Mouse (Mus musculus) left cerebral cortex, adult 11 months (tissue): Measurements from ENCODE around the gene Cacnb1.

Experiments
- DNase-seq: peaks from one replicate; pipeline ENCODE4 v3.0.0; 2022; ENCODE audit warnings: low spot score

Gene Cacnb1

DNA sequence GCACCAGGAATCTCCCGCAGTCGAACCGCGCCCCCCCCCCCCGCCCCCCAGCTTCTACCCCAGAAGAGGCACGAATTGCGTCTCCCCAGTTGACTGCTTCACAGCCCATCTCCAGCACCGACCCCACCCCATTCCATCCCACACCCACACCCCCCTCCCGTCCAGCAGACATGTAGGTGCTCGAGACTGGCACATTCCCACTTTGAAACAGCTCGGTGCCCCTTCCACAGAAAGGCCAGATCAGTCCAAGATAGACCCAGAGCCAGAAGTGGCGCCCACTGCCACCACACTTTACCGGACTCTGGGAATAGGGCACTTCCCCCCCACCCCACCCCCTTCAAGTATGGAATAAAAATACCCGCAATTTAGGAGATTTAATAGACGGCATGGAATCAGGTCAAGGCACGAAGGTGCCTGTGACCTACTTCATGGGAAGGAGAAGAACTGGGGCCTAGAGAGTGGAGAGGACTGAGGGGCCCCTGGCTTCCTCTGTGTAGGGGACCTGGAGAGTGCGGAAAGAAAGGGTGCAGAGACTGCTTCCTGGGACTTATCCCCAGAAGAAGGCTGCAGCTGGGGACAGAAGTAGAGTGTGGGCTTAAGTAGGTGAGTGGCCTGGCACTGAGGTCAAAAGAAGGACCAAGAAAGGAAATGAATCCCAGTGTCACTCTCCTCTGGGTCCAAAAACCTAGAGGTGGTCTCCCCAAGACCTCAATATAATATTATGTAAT lies 35.9 kb downstream of the Cacnb1 start:
- DNase-seq = no peak

DNA sequence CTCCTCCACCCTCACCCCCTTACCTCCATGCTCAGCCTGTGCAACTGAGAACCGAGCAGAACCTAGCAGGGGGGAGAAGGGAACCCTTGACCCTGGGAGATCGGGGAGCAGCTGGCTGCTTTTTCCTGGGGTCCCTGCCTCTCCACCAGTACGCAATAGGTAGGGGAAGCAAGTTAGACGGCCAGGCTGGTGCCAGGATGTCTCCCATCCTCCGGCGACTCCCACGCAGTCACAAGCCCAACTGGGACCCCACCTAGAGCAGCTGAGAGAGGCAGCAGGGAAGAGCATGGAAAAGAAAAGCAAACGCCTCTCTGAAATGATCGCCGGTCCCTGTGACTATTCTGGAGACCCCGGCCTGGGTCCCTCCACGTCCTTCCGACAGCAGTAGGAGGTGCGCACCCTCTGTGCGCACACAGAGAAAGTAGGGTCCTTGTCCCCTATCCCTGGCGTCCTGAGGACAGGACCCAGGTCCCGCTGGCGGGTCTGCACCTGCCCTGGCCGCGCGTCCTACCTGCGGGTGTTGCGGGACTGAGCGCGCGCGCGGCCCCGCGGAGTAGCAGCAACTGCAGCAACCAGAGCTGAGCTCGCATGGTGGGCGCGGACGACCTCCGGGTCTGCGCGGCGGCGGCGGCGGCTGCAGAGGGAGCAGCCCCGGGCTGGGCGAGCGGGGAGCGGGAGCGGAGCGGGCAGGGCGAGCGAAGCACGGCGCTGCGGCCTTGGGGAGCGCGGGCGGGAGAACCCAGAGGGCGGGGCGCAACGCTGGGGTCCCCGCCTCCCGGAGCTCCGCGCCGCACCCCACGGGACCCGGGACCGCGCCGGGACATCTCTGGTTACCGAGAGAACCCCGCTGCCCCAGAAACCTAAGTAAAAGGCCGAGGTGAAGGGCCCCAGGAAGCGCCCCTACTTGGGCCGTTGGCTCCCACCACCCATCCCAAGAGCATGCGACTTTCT lies 36.8 kb downstream of the Cacnb1 start, which contains the start of gene Plxdc1:
Plxdc1 (minus strand) TSS at position 718 of the 951 bp plus-strand sequence.
- DNase-seq = no peak

DNA sequence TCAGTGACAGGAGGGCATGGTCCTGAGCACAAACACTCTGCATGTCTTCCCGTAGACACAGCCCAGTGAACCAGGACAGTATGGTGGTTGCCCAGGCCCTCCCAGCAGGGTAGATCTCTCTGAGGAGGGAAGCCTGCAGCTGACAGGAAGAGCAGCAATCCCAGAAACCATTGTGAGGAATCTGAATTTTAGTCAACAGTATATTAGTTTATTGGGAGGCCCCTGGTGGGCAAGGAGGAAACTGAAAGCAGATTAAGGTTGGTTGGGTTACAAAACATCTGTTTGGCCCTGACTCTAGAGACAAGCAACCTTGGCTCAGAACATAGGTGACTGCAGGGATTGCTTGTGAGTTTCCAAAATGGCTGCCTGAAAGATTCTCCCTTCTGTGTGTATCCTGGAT lies 38.9 kb downstream of the Cacnb1 start:
- no peak for DNase-seq

DNA sequence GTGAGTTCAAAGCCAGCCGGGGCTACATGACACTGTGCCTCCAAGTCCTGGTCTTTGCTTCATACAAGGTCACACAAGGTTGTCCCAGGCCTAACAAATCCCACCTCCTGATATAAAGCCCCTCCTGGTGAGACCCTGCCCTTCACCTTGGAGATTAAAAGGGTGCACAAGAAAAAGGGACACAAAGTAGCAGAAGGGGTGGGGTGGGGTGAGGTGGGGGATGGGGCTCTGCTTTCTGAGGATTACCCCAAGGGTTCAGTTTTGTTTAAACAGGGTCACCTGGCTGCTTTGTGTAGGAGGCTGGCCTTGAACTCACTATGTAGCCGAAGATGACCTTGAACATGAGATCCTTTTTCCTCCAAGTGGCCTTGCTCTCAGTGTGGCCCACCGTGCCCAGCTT lies 39.3 kb downstream of the Cacnb1 start:
- DNase-seq = no peak

DNA sequence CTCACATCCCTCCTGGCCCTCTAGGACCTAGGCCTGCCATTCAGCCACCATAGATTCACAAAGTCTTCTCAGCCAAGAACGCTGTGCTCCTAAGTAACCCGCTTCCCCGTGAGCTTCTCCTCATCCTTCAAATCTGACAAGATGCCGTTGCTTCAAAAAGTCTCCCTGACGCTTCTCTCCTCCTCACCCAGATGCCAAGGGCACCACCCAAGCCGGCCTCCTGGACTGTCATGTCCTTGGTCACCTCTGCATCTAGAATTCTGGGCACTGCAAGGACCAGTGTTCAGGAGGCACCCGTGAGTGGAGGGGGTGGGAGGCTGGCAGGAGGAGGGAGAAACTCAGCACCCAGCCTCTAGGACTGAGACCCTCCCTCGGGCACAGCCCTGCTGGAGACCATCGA lies 40.1 kb downstream of the Cacnb1 start:
- DNase-seq = no peak

DNA sequence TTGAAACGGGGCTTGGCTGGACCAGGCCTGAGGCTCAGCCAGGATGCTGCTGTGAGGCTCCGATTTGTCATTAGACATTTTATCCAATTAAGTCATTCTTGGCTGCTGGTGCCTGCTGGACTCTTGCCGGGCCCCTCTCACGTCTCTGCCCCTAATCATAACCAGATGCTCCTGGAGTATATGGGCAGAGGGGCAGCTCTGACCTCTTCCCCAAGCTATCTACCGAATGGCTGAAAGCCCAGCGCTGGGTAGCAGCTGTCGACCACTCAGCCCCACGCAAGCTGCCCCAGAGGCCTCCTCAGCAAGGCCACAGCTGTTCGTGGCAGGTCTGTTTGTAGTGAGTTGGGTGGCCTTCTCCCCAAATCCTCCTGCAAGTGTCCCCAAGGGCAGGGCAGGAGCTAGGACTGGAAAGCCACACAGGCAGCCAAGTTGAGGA lies 42.3 kb downstream of the Cacnb1 start:
- no peak for DNase-seq

DNA sequence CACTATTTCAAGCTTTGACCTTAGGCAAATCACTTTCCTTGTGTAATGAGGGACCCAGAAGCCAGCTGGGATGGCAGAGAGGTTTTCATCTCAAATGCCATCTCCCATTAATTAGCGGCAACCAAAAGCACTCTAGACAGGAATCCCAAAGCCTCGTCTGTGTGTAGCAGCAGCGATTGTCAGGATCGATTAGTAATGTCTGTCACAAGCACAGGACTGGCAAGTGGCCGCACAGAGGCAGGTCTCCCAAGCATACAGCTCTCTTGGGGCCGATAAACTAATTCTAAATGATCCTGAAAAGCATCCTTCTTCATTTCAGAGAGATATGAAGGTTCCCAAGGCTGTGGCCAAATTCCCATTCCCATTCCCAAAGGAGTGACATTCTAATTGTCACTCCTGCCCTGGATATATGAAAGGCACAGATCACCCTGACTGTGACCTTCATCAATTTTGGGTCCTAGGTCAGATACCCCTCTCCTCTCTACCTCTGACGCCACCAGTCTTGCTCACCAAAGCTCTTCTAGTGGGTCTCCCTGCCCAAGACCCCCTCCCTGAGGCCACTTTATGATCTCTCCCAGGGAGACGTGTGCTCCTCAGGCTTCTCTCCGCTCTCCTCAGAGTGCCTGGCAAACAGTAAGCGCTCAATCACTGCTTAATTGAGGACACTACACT lies 42.9 kb downstream of the Cacnb1 start:
- DNase-seq = no peak

DNA sequence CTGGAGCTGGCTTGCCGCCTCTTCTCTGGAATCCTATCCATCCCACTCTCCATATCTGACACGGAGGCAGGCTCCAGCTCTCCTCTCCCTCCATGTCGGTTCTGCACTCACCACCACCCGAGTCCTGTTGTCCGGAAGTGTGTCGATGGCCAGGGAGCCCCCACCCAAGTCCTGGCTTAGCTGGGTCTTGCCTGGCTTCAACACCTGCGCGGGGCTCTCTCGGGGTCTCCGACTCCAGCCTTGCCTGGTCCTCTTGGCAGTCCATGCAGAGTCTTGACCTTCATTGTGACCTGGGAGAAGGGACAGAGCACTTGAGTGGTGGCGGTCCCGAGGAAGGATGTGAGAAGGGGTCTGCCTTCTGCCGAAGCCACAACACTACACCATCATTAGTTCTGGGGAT lies 44.4 kb downstream of the Cacnb1 start:
- no peak for DNase-seq

DNA sequence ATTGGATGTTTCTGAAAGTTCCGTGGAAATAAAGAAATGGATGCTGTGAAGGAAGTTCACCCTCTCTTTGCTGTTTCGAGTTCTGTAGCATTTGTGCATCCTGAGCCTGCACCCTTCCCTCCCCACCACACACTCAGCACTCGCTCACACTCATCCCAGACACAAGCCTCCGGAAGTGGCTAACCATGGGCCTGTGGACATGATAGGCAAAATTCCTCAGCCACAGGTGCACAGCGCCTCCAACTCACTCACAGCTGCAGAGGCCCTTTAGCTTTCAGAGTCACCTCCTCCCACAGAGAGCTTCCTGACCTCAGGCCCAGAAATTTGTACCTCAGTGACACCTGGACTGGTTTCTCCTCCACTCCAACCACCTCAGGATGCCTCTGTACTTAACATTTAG lies 45.0 kb downstream of the Cacnb1 start:
- no peak for DNase-seq

DNA sequence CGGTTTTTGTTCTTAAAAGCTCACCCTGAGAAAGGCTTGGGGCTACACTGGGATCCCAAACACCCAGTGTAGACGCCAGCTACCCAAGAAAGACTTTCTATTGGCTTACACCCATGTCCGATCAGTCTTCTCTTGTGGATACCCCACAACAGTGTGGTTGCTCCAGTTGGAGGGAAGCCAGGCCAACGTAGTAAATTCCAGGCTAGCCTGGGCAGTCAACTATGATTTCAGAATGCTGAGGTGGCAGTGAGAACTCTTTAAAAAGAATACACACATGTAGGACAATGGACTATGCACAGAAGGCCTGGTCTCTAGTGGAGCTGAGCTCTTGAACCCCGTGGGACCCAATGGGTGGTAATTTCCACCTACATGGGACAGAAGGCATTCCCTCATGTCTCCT lies 48.1 kb downstream of the Cacnb1 start:
- DNase-seq = no peak

DNA sequence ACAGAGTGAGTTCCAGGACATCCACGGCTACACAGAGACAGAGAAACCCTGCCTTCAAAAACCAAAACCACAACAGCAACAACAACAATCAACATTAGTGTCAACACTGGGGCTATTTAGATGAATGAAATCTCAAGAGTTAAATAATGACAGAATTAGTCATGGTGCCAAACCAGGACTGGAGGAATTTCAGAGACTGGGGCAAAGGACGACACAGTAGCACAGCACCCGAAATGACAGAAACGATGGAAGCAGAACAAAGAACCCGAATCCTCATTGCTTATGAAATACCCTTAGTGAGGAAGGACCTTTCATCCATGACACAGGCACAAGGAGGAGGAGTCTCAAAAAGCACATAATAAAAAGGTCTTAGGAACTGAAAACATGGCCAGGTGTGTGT lies 48.7 kb downstream of the Cacnb1 start:
- DNase-seq = no peak

DNA sequence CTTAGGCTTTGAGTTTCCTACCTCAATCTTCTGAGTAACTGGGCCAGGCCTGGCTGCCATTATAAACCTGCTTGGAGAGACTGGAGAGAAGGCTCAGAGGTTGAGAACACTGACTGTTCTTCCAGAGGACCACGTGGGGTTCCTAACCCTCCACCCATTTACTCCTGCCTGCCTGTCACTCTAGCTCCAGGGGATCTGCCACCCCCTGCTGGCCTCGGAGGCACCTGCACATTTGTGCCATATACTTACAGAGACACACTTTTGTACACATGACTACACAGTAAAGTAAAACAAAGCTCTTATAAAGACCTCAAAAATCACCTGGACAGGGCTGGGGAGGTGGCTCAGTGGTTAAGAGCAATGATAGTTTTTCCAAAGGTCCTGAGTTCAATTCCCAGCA lies 50.4 kb downstream of the Cacnb1 start:
- DNase-seq = no peak

DNA sequence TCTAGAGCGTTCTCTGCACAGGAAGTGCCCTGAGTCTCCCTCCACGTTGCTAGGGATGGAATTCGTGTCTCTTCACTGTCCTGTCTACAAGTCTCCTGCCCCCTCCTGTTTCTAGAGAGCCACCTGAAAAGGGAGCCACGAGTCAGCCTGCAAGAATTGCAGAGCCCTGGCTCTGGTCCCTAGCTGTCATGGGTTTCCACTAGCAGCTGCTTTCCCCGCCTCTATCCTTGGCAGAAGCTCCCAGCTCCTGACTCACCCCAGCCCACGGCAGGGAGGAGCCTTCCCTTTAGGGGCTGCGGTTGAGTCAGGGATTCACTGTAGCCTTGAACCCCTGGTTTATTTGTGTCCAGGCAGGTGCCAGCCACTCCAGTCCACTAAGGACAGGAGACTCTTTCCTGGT lies 51.6 kb downstream of the Cacnb1 start:
- peak; percentile 79 for DNase-seq

DNA sequence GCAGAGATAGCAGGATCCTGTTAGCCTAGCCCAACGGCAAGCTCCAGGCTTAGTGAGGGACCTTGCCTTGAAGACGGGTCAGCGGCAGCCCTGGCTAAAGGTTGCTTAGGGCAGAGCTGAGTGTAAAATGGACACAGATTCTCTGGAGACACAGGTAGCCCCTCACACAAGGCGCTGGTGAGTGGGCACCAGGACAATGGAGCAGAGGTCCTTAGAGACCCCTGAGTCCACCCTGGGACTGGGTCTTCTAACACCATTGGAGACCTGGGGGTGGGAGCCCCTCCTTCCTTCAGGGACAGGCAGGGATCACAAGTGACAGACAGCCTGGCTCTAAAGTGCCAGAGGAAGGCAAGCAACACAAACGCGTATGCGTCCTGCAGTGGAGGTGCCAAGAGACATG lies 52.1 kb downstream of the Cacnb1 start:
- no peak for DNase-seq

DNA sequence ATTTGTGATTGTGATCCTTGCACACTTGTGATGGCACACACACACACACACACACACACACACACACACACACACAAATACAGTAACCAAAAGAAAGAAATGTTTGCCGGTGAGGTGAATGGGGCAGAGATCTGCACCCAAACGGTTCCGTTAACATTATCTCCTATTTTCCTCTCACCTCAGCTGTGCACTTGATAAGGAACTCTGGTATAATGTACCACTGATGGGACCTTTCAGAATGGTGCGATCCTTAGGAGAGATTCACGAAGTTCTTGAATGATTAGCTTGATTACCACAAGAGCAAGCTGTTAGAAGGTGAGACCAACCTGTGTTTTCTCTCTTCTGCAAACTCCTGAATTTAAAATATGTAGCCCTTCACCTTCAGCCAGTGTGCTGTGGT lies 54.4 kb downstream of the Cacnb1 start:
- DNase-seq = no peak

DNA sequence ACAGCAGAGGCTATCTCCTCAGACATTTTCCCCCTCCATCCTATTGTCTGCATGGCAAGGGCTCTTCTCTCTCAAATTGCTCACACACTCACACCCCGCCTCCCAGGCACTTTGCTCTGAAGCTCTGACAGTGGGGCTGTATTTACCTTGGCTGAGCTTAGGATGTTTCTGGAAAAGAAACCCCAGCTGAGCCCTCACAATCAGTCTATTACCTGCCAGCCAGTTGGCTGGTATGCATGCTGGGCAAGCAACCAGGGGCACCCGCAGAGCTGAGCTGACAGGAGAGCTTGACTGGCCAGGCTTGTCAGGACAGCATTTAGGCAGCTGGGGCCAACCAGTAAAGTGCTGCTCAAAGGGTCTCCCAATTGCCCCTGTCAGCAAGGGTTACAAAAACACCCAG lies 55.7 kb downstream of the Cacnb1 start:
- no peak for DNase-seq

DNA sequence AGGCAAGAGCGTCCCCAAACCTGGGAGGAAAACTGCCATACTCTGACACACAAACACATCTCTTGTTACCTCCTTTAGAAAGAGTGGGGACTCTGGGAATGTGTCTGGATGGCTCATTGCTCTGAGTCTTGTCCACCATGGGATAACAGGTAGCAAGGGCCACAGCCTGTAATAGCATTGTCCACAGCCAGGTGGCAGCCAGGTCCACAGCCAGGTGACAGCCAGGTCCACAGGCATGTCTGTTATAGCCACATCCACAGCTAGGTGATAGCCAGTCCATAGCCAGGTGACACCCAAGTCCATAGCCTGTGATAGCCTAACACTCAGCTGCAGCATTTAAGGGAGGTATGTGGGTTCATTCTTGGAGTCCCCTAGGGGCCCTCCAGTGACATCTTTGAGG lies 61.9 kb downstream of the Cacnb1 start:
- DNase-seq = no peak

DNA sequence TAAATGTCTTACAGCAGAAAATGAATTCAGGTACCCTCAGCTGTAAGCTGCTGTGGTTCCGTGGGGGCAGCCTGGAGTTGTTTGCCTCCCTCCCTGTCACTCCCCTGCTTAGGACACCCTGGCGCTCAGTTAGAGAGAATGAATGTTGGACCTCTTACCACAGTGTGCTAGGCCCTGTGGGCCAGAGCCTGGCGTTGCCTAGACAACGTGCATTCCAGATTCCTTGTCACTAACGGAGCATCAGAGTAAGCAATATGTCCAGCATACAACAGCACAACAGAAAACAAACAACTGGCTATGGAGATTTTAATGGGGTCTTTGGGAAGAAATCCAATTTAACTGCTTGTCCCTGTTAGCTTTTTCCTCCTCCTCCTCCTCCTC lies 63.5 kb downstream of the Cacnb1 start:
- DNase-seq = no peak

DNA sequence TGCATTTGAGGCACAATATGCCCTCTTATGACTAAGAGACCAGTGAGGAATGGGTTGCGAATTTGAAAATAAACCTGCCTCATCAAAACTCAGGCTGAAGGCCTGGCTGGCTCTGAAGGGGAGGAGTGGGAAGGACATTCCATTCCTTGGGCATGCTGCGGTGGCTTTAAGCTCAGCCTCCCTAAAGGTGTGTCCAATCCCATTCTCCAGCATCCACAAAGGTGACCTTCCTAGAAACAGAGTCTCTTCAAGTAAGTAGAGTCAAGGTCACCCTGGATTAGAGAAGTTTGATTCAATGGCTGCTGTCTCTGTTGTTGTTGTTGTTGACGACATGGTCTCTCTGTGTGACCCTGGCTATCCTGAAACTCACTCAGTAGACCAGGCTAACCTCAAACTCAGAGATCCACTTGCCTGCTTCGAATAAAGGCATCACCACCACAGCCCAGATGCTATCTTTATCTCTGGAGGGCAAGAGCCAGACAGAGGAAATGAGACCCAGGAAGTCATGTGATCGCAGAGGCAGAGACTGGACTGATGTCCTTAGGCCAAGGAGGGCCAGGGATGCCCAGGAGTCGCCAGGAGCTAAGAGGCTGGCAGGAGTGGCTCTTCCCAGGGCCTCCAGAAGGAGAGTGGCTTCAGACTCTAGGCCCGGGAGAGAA lies 64.1 kb downstream of the Cacnb1 start:
- no peak for DNase-seq

DNA sequence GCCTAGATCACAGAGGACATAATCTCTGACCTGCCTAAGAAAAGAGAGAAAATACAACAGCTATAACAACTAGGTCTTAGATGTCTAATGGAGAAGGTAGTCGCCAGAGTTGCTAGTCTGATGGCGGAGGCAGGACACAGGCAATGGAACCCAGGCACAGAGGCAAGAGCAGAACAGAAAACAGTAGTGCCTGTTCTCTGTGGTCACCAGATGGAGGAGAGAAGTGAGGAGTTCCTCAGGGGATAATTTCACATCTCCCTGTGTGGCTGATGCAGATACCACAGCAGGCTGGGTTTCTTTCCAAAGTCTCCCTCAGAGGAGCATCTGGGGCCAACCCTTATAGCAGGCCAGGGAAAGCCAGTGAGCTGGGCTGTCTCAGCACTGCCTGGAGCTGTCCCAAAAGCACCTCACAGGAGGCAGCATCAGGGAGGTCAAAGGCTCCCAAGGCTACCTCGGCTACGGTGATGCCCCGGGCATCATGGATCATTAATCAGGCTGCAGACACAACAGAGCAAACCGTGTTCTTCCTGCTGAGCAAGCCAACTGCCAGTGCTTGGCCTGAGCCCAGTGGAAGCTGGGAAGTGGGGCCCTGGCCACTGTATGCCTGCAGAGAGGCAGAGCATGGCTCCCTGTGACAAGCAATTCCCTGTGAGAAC lies 65.8 kb downstream of the Cacnb1 start:
- no peak for DNase-seq

DNA sequence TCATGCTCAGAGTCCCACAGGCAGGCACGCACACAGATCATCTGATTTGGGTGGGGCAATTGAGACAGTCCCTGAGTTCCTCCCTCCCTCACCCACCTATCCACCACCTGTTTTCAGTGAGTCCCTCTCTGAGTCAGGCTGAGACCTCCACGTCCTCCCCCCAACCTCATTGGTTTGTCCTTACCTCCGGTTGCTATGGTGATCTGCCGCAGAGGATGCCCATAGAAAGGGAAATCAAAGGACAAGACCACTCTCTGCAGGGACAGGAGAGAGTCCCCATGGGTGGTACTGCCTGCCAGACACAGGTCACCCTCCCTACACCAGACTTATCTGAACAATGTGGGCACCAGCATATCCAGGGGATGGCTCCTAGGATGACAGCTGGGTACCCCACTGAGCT lies 66.9 kb downstream of the Cacnb1 start:
- no peak for DNase-seq
